Mouse (Mus musculus): ENCODE results near the gene Zfp423. TPM values are rescaled to one million over a fixed set of nuclear protein-coding genes. Genes with fewer than 3 reads are reported as not detected.
A peak's percentile ranks its signal among the peaks of the same experiment; 100 is the strongest.

Zfp423 gene
- polyA plus RNA-seq, 1 experiment from 2014 or later = 7.0 TPM

DNA sequence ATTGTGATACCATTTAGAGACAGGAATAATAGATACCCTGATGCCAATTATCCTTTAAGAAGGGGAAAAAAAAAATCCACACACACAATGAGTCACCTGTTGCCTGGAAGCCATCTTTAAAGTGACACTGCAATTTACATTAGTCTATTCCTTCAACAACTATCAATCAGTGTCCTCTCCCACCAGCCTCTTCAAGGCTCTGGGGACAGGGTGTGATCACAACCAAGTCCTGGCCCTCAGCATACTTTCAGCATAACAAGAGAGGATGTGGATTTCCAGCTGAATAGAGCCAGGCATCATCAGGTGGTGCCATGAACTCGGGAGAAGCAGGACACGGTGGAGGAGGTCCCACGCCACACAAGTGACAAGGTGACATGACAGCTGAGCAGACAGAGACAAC is 156.8 kb downstream of the Zfp423 start:
- no peaks in the 10 kb centered on the region for H3K27me3 ChIP-seq (ENCODE audit: control insufficient read depth, insufficient read depth, low read length)
- H3K27ac ChIP-seq (ENCODE audit: low read length) = no peak overlapping the region
- no peak overlapping the region for H3K4me2 ChIP-seq (ENCODE audit: low read depth, low read length)
- H3K9me3 ChIP-seq (replicated peaks; ENCODE audit: control insufficient read depth, low read length) = no peaks in the 10 kb centered on the region
- H3K9ac ChIP-seq (ENCODE audit: low read length) = no peak overlapping the region
- H3K4me3 ChIP-seq (replicated peaks; ENCODE audit: low read length) = no peak overlapping the region
- ATAC-seq (ENCODE audit: insufficient read depth, low FRiP score) = no peak
- peaks cover 16% of the 10 kb centered on the region for H3K4me1 ChIP-seq (ENCODE audit: control insufficient read depth, insufficient read depth, low read length)
- 66% methylated on average over 3 of the region's 3 CpGs for WGBS
- H3K36me3 ChIP-seq (ENCODE audit: control insufficient read depth, insufficient read depth, low read length) = no peaks in the 10 kb centered on the region

DNA sequence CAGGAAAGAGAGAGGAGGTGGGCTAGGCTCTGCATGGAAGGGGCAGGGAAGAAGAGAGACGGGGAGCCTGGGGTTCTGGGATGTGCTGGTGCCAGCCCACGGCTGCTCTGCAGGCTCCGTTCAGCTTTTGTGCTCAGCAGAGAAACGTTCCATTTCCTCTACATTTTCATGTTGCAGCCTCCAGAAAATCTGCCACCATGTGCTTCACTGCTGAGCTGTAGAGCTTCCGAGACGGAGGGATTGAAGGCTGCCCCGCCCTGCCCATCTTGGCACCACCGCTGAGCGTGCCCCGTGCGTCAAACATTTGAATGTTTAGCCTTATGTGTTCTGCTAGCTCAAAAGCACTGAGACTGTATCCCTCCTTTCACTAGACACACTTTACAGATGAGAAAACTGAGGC is 159.3 kb downstream of the Zfp423 start:
- no peak overlapping the region for H3K4me2 ChIP-seq (ENCODE audit: low read depth, low read length)
- ATAC-seq (ENCODE audit: insufficient read depth, low FRiP score) = no peak
- WGBS = 78% methylated on average over 11 of the region's 11 CpGs
- H3K4me1 ChIP-seq (ENCODE audit: control insufficient read depth, insufficient read depth, low read length) = peaks cover 9% of the 10 kb centered on the region
- H3K27me3 ChIP-seq (ENCODE audit: control insufficient read depth, insufficient read depth, low read length) = no peaks in the 10 kb centered on the region
- H3K9ac ChIP-seq (ENCODE audit: low read length) = no peak overlapping the region
- H3K9me3 ChIP-seq (replicated peaks; ENCODE audit: control insufficient read depth, low read length) = no peaks in the 10 kb centered on the region
- no peaks in the 10 kb centered on the region for H3K36me3 ChIP-seq (ENCODE audit: control insufficient read depth, insufficient read depth, low read length)
- no peak overlapping the region for H3K4me3 ChIP-seq (replicated peaks; ENCODE audit: low read length)
- no peak overlapping the region for H3K27ac ChIP-seq (ENCODE audit: low read length)

DNA sequence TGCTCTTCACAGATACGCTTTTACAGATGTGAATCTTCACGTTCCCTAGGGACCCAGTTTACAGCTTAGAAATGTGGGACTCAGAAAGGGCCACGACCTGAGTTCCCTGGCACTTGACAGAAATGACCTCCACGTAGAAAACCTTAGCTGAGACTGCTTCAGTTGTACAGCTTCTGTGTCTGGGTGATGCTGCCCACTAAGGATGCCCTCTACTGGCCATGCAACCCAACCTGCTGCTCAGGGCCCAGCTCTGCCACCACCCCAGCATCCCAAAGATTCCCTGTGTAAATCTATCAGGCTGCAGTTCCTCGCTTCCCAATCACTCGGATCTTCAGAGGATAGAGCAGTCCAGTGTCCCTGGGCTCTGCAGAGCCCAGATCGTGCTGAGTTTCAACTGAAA is 163.2 kb downstream of the Zfp423 start:
- H3K9ac ChIP-seq (ENCODE audit: low read length) = no peak overlapping the region

DNA sequence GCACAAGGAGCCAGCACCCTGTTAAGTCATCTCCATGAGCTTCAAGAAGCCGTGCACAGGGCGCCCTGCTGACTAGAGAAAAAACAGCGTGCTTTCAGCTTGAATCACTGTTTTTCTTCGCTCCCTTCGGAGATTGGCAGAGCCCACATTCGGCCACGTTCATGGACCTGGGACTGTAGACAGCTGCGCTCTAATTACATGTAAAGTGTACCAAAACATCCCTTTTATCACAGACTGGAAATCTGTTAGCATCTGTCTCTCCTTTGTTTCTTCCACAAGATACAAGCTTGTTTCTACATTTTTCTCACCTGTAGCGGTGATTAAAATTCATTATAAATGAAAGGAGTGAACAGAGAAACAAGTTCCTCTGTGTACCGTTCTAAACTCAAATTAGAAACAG is 164.8 kb downstream of the Zfp423 start:
- 81% methylated on average over 10 of the region's 10 CpGs for WGBS
- ATAC-seq (ENCODE audit: insufficient read depth, low FRiP score) = no peak

More for the DNA sequence above, 163.2 kb downstream of the Zfp423 start:
- H3K4me3 ChIP-seq (replicated peaks; ENCODE audit: low read length) = no peak overlapping the region
- H3K36me3 ChIP-seq (ENCODE audit: control insufficient read depth, insufficient read depth, low read length) = no peaks in the 10 kb centered on the region
- H3K4me2 ChIP-seq (ENCODE audit: low read depth, low read length) = no peak overlapping the region
- H3K9me3 ChIP-seq (replicated peaks; ENCODE audit: control insufficient read depth, low read length) = no peaks in the 10 kb centered on the region
- WGBS = 73% methylated on average over 7 of the region's 7 CpGs
- no peaks in the 10 kb centered on the region for H3K27me3 ChIP-seq (ENCODE audit: control insufficient read depth, insufficient read depth, low read length)
- H3K27ac ChIP-seq (ENCODE audit: low read length) = no peak overlapping the region
- H3K4me1 ChIP-seq (ENCODE audit: control insufficient read depth, insufficient read depth, low read length) = no peaks in the 10 kb centered on the region
- ATAC-seq (ENCODE audit: insufficient read depth, low FRiP score) = no peak

DNA sequence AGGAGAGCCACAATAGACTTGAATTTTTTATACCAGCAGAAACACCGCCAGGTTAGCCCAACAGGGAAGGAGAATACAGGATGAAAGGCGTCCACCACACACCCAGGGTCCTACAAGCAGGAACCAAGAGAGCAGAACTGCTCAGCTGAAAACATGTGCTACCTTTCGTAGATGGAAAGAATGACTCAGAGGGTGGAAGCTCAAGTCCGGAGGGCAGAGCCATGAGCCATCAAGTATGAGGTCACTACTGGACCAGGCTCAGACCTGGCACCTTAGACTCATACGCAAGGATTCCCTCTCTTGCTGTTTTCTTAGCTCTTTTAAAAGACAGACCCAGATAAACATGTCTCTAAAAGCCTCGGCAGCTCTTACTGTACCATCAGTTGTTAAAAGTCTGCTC is 168.3 kb downstream of the Zfp423 start:
- H3K4me3 ChIP-seq (replicated peaks; ENCODE audit: low read length) = no peak overlapping the region
- H3K27ac ChIP-seq (ENCODE audit: low read length) = no peak overlapping the region
- no peaks in the 10 kb centered on the region for H3K27me3 ChIP-seq (ENCODE audit: control insufficient read depth, insufficient read depth, low read length)
- no peak for ATAC-seq (ENCODE audit: insufficient read depth, low FRiP score)
- 0 out of 2 replicates have a peak, but pooled peaks cover 2% of the 10 kb centered on the region for H3K4me1 ChIP-seq (ENCODE audit: control insufficient read depth, insufficient read depth, low read length)
- WGBS = 73% methylated on average over 6 of the region's 6 CpGs
- no peak overlapping the region for H3K4me2 ChIP-seq (ENCODE audit: low read depth, low read length)
- H3K9ac ChIP-seq (ENCODE audit: low read length) = no peak overlapping the region
- no peaks in the 10 kb centered on the region for H3K36me3 ChIP-seq (ENCODE audit: control insufficient read depth, insufficient read depth, low read length)
- no peaks in the 10 kb centered on the region for H3K9me3 ChIP-seq (replicated peaks; ENCODE audit: control insufficient read depth, low read length)

More for the DNA sequence above, 164.8 kb downstream of the Zfp423 start:
- Histone ChIP-seq H3K4me3 (replicated peaks; ENCODE audit: low read length) (no peak overlapping the region), H3K4me1 (ENCODE audit: control insufficient read depth, insufficient read depth, low read length) (no peaks in the 10 kb centered on the region), H3K27ac (ENCODE audit: low read length) (no peak overlapping the region), H3K9ac (ENCODE audit: low read length) (no peak overlapping the region), H3K36me3 (ENCODE audit: control insufficient read depth, insufficient read depth, low read length) (no peaks in the 10 kb centered on the region), H3K4me2 (ENCODE audit: low read depth, low read length) (no peak overlapping the region), H3K27me3 (ENCODE audit: control insufficient read depth, insufficient read depth, low read length) (no peaks in the 10 kb centered on the region), H3K9me3 (replicated peaks; ENCODE audit: control insufficient read depth, low read length) (no peaks in the 10 kb centered on the region)

DNA sequence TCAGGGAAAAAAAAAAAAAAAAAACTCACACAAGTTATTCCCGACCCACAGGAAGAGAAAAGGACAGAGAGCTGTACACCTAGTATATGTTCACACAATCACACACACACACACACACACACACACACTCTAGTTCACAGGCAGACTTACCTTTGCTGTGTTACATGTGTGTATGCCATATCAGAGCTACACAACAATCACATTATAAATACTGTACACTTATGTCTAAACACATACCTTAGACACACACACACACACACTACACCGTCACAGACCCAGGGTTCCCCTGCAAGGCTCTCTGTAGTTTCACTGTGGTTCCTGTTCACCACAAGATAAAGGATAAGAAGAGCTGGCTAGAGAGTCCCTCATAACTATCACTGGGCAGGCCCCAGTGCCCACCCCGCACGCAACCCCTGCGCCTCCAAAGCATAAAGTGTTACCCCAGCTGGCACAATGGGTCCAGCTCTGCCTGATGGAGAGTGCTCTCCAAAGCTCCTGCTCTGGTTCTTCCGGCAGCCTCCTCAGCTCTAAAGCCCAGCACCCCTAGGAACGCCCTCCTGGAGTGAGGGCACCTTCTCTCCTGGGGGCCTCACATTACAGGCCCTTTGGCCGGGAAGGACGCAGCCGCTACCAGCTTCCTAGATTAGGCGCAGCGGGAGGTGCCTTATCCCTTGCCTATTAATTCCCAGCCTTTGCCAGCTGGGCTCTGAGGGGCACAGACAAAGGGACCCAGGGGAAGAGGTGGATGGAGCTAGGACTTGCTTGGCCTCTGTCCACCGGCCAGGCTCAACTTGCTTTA is 174.6 kb downstream of the Zfp423 start:
- H3K27me3 ChIP-seq (ENCODE audit: control insufficient read depth, insufficient read depth, low read length) = no peaks in the 10 kb centered on the region
- no peak overlapping the region for H3K4me3 ChIP-seq (replicated peaks; ENCODE audit: low read length)
- peaks cover 17% of the 10 kb centered on the region for H3K4me1 ChIP-seq (ENCODE audit: control insufficient read depth, insufficient read depth, low read length)
- 76% methylated on average over 13 of the region's 13 CpGs for WGBS
- H3K36me3 ChIP-seq (ENCODE audit: control insufficient read depth, insufficient read depth, low read length) = no peaks in the 10 kb centered on the region
- H3K27ac ChIP-seq (ENCODE audit: low read length) = no peak overlapping the region
- no peak overlapping the region for H3K9ac ChIP-seq (ENCODE audit: low read length)
- H3K4me2 ChIP-seq (ENCODE audit: low read depth, low read length) = peak overlapping the region; percentile 34; the same call in 1 of the 2 replicates
- no peak for ATAC-seq (ENCODE audit: insufficient read depth, low FRiP score)
- no peaks in the 10 kb centered on the region for H3K9me3 ChIP-seq (replicated peaks; ENCODE audit: control insufficient read depth, low read length)

DNA sequence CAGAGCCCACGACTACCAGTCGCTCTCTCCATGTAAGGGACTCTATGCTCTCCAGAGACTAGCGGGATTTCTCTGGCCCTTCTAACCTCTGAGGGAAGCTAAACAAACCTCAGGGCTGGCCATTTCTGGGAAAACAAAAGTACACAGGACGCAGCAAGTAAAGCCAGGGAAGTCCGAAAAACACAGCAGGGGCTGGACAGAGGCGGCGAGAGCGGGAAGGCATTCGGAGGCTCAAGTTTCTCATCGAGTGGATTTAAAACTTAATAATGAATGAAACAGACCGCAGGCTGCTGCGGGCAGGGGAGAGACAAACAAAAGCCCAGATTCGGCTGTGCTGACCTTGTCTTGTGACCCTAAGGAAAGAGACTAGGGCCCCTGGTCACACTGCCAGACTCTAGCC is 175.2 kb downstream of the Zfp423 start:
- Histone ChIP-seq H3K9me3 (replicated peaks; ENCODE audit: control insufficient read depth, low read length) (no peaks in the 10 kb centered on the region), H3K9ac (ENCODE audit: low read length) (no peak overlapping the region; the same call in 1 of the 2 replicates), H3K4me2 (ENCODE audit: low read depth, low read length) (peak overlapping the region; percentile 34; the same call in 1 of the 2 replicates), H3K4me3 (replicated peaks; ENCODE audit: low read length) (no peak overlapping the region), H3K27me3 (ENCODE audit: control insufficient read depth, insufficient read depth, low read length) (no peaks in the 10 kb centered on the region), H3K36me3 (ENCODE audit: control insufficient read depth, insufficient read depth, low read length) (no peaks in the 10 kb centered on the region), H3K4me1 (ENCODE audit: control insufficient read depth, insufficient read depth, low read length) (peaks cover 17% of the 10 kb centered on the region), H3K27ac (ENCODE audit: low read length) (peak overlapping the region; percentile 62)
- 17% methylated on average over 13 of the region's 13 CpGs for WGBS
- ATAC-seq (ENCODE audit: insufficient read depth, low FRiP score) = no peak

DNA sequence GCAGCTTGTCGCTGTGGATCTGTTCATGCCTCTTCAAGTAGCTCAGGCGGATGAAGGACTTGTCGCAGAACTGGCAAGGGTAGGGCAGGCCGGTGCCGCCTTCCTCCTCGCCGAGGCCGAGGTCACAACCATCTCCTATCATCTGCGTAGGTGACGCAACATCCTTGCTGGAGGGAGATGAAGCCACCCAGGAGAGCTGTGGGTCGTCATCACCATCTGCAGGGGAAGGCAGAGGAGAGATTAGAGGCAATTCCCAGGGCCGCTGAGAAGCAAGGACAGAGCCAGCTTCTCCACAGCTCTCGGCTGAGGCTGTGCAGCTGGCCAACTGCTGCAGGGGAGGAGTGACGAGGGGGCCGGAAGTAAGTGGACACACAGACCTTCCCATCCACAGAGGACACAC is 176.2 kb downstream of the Zfp423 start:
- Histone ChIP-seq H3K4me2 (ENCODE audit: low read depth, low read length) (no peak overlapping the region), H3K4me1 (ENCODE audit: control insufficient read depth, insufficient read depth, low read length) (peaks cover 15% of the 10 kb centered on the region), H3K9ac (ENCODE audit: low read length) (no peak overlapping the region), H3K27ac (ENCODE audit: low read length) (no peak overlapping the region), H3K9me3 (replicated peaks; ENCODE audit: control insufficient read depth, low read length) (no peaks in the 10 kb centered on the region), H3K4me3 (replicated peaks; ENCODE audit: low read length) (no peak overlapping the region), H3K36me3 (ENCODE audit: control insufficient read depth, insufficient read depth, low read length) (no peaks in the 10 kb centered on the region), H3K27me3 (ENCODE audit: control insufficient read depth, insufficient read depth, low read length) (no peaks in the 10 kb centered on the region)
- 76% methylated on average over 15 of the region's 15 CpGs for WGBS
- peak; percentile 33; the same call in 1 of the 2 replicates for ATAC-seq (ENCODE audit: insufficient read depth, low FRiP score)

DNA sequence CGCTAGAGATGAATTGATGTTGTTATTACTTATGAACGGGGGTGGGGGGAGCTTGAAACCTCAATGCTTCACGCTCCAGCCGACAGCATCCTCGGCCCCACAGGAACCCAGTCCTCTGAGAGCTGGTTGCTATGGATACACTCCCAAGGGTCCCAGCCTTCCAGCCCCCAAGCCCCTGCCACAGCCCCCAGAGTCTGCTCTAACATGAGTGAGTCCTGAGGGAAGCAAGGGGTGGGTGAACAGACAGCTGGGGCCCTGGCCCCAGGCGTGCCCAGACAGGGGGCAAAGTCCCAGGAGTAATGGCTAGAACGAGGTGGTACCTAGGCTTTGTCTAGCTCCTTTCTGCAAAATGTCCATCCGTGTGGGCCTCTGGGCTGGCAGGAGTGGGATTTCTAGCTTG is 181.8 kb downstream of the Zfp423 start:
- H3K4me1 ChIP-seq (ENCODE audit: control insufficient read depth, insufficient read depth, low read length) = no peaks in the 10 kb centered on the region
- H3K9ac ChIP-seq (ENCODE audit: low read length) = no peak overlapping the region
- H3K27me3 ChIP-seq (ENCODE audit: control insufficient read depth, insufficient read depth, low read length) = no peaks in the 10 kb centered on the region
- H3K4me2 ChIP-seq (ENCODE audit: low read depth, low read length) = no peak overlapping the region
- ATAC-seq (ENCODE audit: insufficient read depth, low FRiP score) = no peak
- H3K4me3 ChIP-seq (replicated peaks; ENCODE audit: low read length) = no peak overlapping the region
- WGBS = 56% methylated on average over 8 of the region's 8 CpGs
- H3K27ac ChIP-seq (ENCODE audit: low read length) = no peak overlapping the region
- H3K36me3 ChIP-seq (ENCODE audit: control insufficient read depth, insufficient read depth, low read length) = no peaks in the 10 kb centered on the region
- no peaks in the 10 kb centered on the region for H3K9me3 ChIP-seq (replicated peaks; ENCODE audit: control insufficient read depth, low read length)
